Mouse (Mus musculus) cortical plate, adult 2 months (tissue): ENCODE measurements around the gene Gpc1.

Source experiments
- CTCF ChIP-seq: fragments of 200-500 bp; IDR thresholded peaks from 2 replicates; pipeline ENCODE4 v1.5.1; 2011; ENCODE audit warnings: mild to moderate bottlenecking, control low read depth, low read length; ENCODE audit not compliant: insufficient read depth; ENCODE audit errors: extremely low read depth
- POLR2A ChIP-seq: fragments of 200-500 bp; IDR thresholded peaks from 2 replicates; pipeline ENCODE4 v1.6.1; 2011; ENCODE audit warnings: mild to moderate bottlenecking, low read length, control low read depth; ENCODE audit not compliant: insufficient read depth; ENCODE audit errors: extremely low read depth

DNA sequence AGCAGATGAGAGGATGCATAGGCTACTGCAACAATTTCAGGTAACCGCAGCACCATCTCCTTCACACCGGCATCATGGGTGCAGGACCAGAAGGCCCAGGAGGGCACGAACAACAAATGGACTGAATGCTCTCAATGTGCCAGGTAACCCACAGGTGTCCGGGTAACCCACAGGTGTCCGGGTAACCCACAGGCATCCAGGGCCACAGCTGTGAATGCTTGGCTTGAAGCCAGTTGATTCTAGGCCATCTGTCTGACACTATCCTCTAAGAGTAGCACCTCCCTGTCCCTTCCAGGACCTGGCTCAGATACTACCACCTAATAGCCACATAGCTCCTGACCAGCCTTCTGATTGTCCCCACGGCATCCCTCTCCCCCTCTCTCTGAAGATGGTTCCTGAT is 50.5 kb downstream of the Gpc1 start:
- TF ChIP-seq CTCF = no peak
- no peak for TF ChIP-seq POLR2A
